Mouse (Mus musculus) cerebellum, postnatal 10 days (tissue): Measurements from ENCODE around the gene Bak1.

Experiments used
- DNase-seq, 2 experiments: peaks; one replicate each; pipeline ENCODE4 v3.0.0; 2021; ENCODE audit warnings: mixed read lengths in 2 of 2

The Bak1 gene

DNA sequence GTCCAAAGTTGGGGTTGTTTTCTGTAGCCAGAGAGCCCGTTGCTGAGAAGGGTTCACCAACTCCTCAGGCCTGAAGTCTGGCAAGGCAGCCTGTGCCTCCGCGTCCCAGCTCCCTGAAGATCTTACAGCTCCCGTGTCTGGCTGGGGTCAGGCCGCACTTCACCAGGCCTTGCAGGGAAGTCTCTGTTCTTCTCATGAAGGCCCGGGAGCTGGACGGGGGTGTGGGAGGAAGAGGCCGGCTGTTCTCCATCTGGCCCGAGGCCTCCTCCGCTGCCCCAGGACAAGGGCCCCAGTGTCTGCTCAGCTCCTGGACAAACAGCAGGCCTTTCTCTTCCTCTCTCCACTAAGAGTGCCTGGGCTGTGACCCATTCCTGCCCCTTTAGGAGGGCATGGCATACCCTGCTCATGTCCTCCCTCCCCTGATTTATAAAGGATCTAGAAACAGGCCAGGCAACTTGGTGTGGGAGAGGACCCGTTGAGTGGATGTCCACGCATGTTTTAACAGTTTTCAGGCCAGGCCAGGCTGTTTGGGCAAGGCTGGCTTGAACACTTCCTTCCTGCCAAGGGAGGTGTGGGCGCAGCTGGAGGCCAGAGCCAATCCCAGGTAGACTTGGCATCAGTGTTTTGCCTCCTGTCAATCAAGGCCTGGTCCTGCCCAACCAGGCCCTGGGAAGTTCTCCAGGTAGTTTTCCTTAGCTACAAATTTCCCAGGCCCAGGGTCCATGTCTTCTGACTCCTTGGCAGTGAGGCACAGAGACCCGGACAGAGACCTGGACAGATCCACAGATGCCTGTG is 19.8 kb upstream of the Bak1 start:
- DNase-seq = no peak

DNA sequence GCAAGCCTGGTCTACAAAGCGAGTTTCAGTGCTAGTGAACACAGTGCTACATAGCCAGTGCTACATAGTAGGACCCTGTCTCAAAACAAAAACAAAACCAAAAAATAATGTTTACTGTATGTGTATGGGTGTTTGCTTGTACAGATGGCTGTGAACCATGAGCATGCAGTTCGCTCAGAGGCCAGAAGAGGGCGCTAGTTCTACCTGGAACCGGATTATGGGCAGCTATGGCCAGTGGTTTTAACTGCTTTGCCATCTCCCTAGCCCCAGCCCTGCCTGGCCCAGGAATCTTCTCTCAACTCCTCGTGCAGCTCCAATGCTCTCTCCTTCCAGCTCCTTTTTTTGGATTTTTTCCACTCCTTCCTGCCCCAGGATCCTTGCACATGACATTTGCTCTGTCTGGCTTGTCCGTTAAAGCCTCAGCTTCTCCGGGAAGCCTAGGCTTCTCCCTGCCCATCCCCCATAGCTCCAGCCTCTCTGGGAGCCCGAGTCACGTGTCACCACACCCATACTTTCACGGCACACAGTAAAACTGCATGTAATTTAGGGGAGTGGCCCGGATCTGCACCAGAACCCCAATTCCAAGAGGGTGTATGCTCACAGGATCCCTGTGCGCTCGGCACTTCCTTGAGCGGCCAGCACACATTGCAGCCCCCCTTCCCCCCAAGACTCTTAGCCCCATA is 19.1 kb upstream of the Bak1 start:
- no peak for DNase-seq

DNA sequence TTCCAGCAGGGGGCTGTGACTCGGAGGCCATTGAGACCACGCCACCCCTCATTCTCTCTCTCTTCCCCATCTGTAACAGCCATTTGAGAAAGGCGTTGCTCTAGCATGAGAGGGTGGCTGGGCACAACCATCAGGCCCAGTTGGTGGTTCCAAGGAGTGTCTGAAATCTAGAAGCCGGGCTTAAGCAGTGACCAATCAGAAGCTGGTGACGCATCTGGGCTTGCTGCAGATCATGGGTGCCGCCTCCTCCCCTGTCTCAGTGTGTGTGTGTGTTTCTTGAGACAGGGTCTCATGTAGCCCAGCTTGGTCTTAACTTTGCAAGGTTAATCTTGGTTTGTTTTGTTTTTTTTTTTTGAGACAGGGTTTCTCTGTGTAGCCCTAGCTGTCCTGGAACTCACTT is 16.4 kb upstream of the Bak1 start:
- DNase-seq = no peak

DNA sequence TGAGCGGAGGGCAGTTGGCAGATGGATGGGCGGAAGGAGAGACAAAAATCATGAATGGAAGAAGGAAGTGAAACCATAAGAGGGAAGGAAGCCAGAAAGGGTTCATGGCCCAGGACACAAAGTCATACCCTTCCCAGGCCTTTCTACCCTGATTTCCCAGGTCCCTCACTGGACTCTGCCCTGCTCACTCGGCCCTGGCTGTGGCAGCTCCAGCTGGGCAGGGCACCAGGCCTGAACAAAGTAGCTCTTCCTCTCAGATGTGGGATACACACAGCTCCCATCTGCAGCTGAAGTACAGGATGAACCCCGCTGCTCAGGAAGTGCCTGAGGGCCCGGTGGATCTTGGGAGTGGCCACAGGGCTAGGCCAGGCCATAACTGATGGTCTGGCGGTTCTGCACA is 14.0 kb upstream of the Bak1 start:
- DNase-seq = no peak

DNA sequence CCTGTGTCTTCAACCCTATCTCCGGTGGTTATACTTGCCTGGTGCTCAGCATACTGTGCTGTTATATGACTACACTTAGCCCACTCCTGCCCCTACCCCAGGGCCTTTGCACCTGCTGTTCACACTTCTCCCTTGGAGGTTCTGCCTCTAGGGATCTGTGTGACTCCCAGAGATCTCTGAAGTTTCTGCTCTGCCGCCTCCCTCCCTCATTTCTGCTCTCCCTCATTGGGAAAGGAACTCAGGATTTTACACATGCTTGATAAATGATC is 12.9 kb upstream of the Bak1 start:
- DNase-seq = no peak

DNA sequence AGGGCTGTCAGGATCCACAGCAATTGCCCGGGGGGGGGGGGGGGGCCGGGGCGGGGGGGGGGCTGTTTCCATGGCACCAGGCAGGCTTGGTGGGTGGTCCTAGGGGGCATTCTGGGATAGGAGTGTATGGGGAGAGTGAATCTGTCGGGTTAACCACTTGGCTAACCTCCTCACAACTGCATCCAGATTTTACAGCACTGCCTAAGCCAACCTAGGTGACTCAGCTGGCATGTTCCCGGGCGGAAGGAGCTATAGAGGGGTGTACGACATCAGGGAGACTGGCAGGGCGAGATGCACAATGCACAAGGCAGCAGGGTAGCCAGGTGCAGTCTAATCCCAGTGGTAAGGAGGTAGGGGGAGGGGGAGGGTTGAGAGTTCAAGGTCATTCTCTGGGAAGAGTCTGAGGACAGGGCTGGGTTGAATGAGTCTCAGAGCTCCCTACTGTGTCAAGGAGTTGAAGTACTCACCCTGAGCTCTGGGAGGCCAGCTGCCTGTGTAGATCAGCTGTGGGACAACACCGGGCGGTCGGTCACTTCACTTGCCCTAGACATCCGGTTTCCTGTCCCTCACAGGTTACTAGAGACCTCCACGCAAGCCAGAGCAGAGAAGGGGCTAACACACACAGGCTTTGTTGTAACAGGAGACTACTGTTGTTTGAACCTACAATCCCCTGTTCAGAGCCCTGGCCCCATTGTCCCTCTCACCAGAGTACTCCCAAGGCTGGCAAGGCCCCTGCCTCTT is 12.4 kb upstream of the Bak1 start:
- DNase-seq = no peak

DNA sequence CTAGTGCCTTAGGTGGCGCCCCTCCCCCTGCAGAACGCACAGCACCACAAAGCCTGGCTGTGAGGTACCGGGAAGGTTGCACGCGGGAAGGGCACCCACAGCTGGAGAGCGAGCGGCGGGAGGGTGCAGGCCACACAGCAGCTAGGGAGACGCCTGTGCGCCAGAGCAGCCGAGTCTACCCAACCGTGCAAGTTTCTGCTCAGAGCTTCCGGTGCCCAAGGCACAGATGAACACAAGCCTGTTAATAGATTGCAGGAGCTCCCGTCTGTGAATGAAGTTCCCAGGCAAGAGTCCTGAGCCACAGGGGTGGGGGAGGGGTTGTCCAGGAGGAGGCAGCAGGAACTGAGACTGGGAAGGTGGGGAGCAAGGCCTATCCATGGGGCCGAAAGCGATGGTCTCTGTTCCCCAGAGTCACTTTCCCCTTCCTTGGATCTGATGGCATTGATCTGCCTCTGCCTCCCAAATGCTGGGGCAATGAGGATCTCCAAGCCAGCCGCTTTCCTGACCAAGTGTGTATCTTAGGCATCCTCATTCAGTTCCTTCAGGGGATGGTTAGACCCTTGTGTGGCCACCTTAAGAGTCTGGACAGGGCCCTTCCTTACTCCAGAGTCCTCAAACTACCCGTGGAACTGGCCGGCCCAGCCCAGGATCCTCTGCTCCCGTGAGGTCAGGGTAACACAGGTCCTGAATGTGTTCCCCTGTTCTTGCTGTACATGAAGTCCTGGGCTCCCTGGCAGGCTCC is 11.7 kb upstream of the Bak1 start:
- DNase-seq = no peak

DNA sequence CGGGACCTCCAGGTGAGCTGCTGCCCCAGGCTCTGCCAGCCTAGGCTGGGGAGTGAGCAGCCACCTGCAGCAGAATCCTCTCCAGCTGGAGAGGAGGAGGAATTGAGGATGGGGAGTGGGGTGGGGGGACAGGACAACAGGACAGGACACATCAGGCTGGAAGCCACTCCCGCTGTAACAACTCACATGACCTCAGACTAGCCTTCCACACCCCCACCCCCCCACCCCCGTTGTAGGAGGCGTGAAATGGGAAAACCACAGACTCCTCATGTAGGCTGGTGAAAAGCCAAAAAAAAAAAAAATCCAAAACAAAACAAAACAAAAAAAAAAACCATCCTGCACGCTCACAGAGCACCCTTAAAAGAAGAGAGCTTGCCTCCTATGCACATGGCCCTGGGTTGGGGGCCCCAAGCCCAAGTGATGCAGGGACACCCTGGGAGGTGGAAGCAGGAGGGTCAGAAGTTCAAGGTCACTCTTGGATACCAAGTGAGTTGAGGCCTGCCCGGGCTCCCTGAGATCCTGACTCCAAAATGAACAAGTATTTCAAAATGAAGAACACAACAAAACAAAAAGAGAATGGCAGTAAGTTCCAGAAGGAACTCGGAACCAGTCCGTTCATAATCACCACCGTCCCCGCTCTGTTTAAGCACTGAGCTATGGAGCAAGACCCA is 10.8 kb upstream of the Bak1 start:
- no peak for DNase-seq

DNA sequence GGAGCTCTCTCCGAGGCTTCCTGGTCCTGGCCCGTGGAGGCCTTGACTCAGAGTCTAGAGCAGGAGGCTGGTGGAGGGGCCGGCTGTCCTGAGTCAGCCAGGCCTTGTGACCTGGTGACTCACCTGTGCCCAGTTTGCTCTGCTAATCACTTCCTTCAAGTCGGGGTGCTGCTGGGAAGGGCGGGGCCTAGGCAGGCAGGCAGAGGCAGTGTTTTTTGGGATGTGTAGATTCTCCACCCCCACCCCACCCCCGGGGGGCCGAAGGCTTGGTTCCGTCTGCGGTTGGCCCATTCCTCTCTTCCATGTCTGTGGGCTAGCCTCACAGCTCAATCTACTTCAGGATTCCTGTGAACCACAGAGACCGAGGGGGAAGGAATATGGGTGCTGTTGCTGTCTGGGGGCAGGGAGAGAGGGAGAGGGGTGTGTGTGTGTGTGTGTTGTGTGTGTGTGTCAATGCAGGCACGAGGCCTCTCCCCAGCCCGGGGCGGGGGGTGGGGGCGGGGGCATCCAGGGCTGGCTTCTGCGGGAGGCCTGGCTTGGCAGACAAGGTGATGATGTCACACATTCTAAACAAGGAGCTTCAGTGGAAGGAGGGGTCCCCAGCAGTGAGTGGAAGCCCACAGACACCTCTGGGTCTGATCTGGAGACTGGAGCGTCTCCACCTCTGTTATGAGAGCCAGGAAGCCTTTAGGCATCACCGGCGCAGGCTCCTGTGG is 9.7 kb upstream of the Bak1 start:
- DNase-seq = no peak

DNA sequence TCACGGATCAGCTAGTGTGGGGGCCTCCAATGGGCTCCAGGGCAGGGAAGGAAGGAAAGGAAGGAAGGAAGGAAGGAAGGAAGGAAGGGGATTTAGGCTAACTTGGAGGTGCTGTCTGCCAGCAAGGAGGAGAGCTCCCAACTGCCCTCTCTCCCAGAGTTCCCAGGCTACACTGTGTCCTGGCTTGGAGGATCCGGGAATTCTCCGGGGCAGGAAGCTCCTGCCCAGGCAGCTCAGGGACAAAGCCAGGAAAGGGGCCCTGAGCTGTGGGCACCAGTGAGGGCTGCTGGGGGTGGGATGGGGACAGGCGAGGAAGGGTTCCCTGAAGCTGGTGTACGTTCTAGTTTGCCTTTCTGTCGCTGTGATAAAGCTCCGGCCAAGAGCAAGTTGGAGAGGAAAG is 7.7 kb upstream of the Bak1 start:
- DNase-seq = no peak

DNA sequence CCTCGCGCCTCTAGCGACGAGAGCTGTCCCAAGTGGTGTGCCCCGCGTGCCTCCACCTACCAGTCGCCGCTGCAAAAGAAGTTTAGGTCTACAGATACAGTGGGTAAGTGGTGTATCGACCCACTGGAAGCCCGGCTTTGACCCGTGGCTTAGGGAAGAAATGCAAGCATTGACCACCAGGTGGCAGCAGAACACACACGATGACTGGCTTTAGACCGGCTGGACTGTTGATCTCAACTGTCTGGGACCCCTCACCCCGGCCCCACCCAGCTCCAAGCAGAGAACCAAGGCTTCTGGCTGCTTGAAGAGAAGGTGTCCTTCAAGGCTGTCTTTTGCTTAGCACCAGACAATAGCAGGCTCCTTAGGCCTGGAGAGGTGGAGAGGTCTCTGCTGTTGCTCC is 4.1 kb upstream of the Bak1 start:
- DNase-seq = peak; percentile 91 to 93

DNA sequence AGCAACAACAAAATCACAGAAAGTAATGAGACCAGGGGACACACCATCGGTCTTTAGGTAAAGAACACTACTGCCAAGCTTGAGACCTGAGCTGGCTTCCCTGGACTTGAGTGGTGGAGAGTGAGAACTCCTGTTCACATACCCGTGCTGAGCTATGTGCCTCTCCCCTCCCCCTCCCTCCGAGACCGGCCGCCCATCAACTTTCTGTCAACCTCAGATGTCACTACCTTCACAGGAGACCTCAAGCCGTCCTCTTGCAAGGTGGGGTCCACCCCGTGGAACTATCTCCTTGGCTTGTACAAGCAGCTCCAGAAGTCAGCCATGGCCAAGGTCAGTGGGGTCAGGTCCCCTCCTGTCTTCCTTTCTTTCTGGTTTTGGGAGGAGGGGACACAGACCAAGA is 3.5 kb upstream of the Bak1 start:
- DNase-seq = no peak

DNA sequence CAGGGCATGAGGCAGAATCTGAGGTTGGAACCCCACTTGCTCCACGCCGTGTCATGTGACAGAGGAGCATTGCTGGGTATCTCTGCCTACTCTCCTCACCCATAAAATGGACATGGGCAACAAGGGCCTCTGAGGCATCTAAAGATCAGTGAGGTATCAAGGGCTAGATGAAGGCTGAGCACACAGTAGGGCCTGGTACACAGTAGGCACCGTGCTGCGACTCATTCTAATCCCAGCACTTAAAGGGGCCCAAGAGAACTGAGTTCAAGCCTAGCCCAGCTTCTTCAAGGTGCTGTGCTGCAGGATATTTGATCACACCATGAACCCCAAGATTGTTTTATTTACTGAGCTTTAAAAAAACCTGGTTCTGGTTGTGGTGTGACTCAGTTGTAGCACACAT is 2.1 kb upstream of the Bak1 start:
- no peak for DNase-seq

DNA sequence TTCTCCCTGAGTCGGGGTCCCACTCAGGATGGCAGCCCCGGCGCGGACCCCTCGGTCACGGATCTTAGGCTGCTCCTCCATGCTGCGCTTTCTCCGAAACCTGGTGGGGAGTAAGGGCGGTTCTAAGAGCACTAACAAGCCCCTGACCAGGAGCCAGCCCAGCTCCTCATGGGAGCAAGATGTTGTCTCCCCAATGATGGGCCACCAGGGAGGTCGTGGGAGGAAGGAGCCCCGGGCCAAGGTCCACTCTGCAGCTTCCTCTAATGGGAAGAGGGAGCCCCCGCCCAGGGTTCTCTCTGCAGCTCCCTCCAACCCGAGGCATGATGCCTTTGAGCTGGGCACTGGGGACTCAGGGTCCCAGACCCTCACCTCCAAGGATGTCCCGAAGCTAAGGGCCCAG is 622 bp upstream of the Bak1 start:
- peak; percentile 40 to 47 for DNase-seq

DNA sequence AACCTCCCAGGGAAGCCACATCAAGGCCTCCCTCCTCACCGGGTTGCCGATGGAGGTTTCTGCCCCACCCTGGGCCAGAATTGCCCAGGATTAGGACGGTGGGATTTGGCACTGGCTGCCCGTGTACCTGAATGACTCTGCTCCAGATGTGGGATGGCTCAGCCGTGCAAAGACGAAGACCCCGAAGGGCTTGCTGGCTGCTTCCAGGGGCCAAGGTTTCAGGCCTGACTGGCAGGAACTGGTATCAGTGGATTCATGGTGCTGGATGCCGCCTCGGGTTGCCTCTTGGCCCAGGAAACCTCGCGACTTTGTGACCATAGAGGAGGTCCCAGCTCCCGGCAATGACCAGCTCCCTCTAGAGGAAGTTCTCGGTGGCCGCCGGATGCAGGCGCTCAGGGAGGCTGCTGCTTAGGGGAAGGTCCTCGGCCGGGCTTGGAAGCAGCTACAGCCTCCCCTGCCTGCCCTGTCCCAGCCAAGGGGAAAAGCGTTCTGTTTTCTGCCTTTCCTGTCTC is 469 bp downstream of the Bak1 start:
- peak; percentile 96 for DNase-seq

DNA sequence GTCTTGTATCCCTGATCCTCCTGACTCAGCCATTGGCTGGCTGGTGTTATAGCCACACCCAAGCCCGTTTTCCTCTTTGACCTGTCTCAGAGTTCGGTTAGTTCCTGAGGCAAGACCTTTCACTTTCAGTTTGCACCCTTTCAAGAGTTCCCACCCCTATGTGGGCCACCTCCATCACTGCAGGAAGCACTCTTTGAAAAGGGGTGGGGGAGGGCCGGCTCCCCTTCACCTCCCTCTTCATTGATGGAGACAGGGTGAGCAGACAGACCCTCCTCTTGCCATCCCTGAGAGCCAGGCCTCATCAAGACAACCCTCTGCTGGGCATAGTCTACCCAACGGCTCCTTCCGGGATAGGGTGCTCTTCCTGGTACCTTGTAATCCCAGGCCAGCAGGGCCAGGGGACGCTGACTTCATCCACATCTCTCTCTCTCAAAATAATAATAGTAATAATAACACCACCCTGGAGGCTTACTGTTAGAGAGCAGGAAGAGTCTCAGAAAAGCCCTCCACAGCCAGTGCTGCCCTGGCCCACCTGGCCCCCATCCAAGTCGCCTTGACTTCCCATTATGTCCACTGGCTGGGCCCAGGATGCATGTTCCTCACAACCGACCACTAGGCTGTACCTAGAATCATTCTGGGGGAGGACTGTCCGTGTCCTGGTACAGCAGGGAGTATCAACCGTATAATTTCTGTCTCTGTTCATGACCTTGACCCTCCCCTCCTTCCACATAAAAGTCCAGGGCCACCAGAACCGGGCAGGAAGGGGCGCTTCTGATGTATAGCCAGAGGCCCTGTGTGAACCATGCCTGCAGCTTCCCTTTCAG is 1.1 kb downstream of the Bak1 start:
- DNase-seq = peak; percentile 85

DNA sequence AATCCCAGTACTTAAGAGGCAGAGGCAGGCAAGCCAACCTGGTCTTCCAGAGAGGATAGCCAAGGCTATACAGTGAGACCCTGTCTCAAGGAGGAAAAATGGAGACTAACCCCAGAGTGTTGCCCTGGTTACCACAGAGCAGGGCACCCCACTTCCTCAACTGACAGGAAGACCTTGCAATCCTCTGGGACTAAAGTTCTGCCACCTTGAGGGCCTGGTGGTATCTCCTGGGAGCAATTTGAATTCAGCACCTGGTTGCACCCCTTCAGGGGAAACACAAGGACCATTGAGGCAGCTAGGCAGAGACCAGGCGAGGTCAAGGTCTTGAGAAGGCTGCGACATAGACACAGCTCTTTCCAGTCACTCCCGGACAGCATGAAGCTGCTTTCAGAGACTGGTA is 2.9 kb downstream of the Bak1 start:
- no peak for DNase-seq

DNA sequence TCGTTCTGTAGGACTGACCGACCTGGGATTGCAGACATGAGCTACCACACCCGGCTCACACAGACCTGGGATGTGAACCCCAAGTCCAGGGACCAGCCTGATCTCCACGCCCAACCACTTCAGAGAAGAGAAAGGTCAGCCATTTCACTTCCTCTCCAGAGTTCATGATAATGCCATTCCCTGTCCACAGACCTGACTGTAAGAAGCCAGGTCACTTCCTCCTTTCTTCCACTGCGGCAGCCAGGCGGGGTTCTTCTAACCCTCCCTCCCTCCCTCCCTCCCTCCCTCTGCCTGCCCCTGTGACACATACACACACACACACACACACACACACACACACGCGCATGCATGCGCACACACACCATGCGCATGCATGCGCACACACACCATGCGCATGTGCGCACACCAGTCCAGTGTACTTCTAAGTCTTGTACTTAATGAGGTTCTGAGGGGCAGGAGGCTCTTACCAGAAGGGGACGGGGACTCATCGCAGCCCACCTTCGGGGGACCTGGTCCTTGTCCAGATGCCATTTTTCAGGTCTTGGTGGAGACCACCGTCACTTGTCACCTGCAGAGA is 3.4 kb downstream of the Bak1 start:
- DNase-seq = no peak

DNA sequence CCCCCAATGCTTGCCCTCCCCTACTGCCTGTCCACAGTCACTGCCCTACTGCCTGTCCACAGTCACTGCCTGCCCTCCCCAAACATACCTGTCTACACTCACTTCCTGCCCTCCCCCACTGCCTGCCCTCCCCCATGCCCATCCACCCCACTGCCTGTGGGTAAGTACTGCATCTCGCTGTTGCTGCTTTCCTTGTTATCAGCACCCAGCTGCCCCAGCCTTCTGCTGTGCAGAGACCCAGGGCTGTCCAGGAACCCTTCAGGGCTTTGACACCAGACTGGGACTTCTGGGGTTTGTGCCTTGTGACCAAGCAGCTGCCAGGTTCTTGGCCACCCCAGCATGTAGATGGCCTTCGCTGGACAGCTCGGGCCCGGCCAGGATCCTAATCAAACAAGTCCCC is 5.5 kb downstream of the Bak1 start:
- peak in 1 of 2 experiments; percentile 13 for DNase-seq

DNA sequence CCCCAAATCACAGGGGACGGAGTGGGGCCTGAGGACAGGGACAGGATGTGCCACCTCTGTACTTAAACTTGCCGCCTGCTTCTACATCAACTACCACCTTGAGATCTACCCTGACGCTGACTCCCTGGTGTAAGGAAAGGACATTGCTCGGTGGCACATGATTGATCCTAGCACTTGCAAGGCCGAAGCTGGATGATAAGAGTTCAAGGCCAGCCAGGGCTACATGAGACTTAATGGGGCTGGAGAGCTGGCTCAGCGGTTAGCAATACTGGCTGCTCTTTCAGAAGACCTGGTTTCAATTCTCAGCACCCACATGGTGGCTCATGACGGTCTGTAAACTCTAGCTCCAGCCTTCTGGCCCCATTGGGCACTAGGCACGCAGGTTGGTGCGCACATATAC is 7.1 kb downstream of the Bak1 start:
- no peak for DNase-seq

DNA sequence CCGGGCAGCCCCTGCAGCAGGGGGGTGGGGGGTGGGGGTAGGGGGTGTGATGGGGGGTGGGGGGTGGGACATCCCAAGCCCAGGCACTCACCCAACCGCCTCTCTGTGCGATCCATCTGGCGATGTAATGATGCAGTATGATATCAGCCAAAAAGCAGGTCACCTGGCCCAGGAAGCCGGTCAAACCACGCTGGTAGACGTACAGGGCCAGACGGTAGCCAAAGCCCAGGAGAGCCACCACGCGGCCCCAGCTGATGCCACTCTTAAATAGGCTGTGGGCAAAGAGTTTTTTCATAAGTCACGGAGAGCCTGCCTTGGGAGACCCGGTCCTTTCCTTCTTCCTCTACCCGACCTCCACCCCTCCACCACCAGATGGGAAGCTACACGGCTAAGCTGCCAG is 7.7 kb downstream of the Bak1 start:
- DNase-seq = peak; percentile 88 to 90
